Mouse (Mus musculus): ENCODE results near the gene Rara. TPM values are rescaled to one million over a fixed set of nuclear protein-coding genes. Genes with fewer than 3 reads are reported as not detected.
"Not testable (repeated sequence)": the region's sequence is repeated elsewhere in the genome, so short reads cannot be mapped to it uniquely, and the experiment has no call there.

The Rara gene
- total RNA-seq, 2 experiments from 2014 or later: 38.8 to 125 TPM

DNA sequence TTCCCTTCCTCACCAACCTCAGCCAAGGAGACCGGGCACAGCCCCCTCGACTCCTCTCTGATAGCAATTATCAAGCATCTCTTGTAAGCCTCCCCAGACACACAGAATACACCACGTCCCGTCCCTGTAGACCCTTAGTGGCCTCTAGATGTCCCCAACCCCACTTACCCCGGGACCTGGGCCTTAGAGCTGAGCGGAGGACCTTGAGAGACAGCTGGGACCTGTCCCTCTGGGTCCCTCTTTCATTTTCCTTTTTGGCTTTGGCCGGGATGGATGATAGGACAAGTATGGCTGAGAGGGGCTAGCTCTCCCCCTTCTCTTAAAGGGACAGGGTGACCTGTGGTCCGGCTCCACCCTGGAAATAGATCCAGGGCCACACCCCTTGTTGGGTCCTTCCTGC is 55.9 kb downstream of the Rara start:
- ATAC-seq (ENCODE audit: poor library complexity, severe bottlenecking): no peak

DNA sequence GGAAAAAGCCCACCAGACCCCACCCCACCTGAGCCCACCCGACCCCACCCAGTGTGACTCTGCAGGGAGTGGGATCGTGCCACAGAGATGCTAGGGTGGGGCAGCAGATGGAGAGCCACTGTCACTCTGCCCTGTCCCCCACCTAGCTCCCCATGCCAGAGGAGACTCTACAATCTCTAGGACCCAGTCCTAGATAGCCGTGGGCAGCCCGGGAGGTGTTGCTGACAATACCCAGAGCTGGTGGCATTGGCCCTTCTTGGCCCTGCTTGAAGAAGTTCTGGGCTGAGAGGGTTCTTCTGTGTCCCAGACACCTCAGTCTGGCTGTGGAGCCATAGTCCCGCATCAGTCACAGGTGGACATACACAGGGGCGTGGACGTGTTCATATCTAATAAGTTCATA is 57.9 kb downstream of the Rara start:
- ATAC-seq (ENCODE audit: poor library complexity, severe bottlenecking): no peak

- not testable (repeated sequence) for ATAC-seq (ENCODE audit: poor library complexity, severe bottlenecking)
These were observed 60.6 kb downstream of the Rara start for GRCm38 (mm10) chr11:98988260-98988659.

- ATAC-seq (ENCODE audit: poor library complexity, severe bottlenecking): no peak
These were observed 63.2 kb downstream of the Rara start for GRCm38 (mm10) chr11:98990866-98991265.

DNA sequence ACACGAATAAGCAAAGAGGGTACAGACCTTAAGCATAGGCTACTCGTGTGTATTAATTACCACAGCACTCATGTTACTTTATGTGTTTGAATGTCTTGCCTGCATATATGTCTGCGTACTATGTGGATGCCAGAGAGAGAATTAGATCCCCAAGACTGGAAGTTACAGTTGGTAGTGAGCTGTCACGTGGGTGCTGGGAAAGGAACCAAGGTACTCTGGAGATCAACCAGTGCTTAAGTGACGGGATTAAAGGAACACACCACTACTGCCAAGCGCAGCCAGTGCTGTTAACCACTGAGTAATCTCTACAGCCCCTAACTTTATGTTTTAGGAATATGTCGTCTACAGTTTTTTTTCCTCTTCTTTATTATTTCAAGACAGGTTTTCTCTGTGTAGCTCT is 68.4 kb downstream of the Rara start:
- ATAC-seq (ENCODE audit: poor library complexity, severe bottlenecking): no peak

GRCm38 (mm10) chr11:98997659-98998058 is 70.0 kb downstream of the Rara start:
- ATAC-seq (ENCODE audit: poor library complexity, severe bottlenecking): no peak

GRCm38 (mm10) chr11:98998776-98999175 is 71.2 kb downstream of the Rara start:
- no peak for ATAC-seq (ENCODE audit: poor library complexity, severe bottlenecking)

DNA sequence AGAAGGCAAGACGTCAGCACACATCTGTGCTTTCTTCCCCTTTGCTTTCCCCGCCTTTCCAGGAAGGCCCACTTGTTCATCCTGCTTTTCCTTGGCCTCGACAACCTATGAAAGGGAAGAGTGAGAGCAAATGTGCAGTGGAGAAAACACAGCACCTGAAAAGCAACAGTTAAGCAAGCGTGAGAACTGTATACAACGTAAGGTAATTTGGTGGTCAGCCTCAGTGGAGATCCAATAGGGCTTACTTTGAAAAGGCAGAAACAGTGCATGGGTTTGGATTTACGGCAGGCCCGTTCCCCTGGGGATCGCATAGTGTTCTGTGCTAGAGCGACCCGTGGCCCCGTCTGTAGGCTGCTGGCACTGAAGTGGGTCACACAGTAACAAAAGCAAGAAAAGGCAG is 71.6 kb downstream of the Rara start:
- ATAC-seq (ENCODE audit: poor library complexity, severe bottlenecking): no peak

DNA sequence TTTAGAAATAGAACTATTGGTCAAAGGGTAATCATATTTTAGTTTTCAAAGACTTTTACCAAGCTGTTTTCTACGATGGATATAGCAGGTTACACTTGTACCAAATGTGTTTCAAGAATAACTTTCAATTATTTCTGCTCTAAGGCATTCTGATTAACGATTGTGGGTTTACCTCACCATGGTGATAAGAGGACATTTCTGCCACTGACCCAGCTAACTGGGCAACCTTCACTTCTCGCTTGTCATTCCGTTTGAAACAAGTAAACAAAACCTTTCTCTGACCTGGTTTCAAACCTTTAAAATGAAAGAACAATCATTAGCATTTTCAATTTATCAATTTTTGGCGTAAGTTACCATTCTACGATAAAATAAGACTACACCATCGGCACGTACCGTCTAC is 79.2 kb downstream of the Rara start:
- ATAC-seq (ENCODE audit: poor library complexity, severe bottlenecking): no peak

- ATAC-seq (ENCODE audit: poor library complexity, severe bottlenecking): no peak
These were observed 82.5 kb downstream of the Rara start for GRCm38 (mm10) chr11:99010124-99010523.

DNA sequence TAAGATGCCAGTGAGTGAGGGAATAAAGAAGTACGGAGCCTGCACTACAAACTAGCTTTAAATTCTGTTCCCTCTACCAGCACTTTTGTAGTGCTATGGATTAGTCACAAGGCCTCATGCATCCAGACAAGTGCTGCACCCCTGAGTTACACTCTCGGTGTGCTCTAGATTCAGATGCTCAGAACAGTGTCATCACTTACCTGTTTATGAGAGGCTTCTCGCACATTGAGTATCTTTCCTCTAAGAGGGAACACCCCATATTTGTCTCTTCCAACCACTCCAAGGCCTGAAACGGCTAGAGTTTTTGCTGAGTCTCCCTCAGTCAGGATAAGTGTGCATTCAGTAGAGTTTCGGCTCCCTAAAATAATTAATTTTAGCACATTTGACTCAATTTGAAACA is 83.1 kb downstream of the Rara start:
- no peak for ATAC-seq (ENCODE audit: poor library complexity, severe bottlenecking)

GRCm38 (mm10) chr11:99013856-99014255 is 86.2 kb downstream of the Rara start:
- ATAC-seq (ENCODE audit: poor library complexity, severe bottlenecking): no peak

GRCm38 (mm10) chr11:99019844-99020243 is 92.2 kb downstream of the Rara start:
- ATAC-seq (ENCODE audit: poor library complexity, severe bottlenecking): no peak

DNA sequence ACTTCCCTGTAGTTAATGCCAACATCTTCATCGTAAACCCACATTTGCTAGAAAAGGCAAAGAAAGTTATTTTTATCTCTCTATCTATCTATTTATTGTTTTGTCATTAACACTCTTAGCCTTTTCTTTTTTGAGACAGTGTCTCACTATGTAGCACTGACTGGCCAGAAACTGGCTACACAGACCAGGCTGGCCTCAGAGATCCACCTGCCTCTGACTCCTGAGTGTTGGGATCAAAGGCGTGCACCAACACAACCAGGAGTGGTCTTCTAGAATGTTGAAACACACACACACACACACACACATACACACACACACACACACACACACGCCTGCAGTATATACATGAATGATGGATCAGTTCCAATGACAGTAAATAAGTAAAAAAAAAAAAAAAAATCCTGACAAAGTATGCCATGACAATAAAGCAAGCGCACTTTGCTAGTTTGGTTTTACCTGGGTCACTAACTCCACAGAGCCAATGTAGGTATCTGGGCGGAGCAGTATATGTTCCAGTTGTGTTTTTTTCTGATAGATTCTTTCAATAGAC is 94.8 kb downstream of the Rara start:
- ATAC-seq (ENCODE audit: poor library complexity, severe bottlenecking): no peak

DNA sequence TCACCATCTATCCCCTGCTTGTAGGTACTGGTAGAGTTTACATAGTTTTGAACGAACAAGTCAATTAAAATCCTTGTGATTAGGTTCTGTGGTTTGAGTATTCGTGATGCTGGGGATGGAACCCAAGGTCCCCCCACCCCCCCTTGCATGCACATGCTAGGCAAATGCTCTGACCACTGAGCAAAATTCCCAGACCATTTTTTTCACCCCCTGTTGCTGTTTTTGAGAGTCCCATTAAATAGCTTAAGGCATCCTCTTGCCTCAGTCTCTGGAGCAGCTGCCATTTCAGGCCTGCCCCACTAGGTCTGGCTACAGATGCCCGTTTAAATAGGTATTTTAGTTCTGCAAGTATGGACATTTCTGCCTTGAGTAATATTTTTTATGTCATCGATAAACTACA is 95.5 kb downstream of the Rara start:
- no peak for ATAC-seq (ENCODE audit: poor library complexity, severe bottlenecking)

GRCm38 (mm10) chr11:99023500-99024467 is 96.2 kb downstream of the Rara start, which contains the start of gene Top2a:
Gene Top2a (minus strand): TSS chr11:99024189.
- ATAC-seq (ENCODE audit: poor library complexity, severe bottlenecking): peak; percentile 96

Other genes starting within 250 kb of the Rara start
- 21.7 and 22.6 TPM in 2 replicates for gene Psmd3, start 245.3 kb upstream of the Rara start, total RNA-seq (2015)
- gene Psmd3, start 245.3 kb upstream of the Rara start, total RNA-seq (2017): 34.6 and 43.1 TPM in 2 replicates
- not detected in 2 replicates for gene Csf3, start 226.6 kb upstream of the Rara start, total RNA-seq (2015)
- not detected in 2 replicates for gene Csf3, start 226.6 kb upstream of the Rara start, total RNA-seq (2017)
- gene Med24, start 198.4 kb upstream of the Rara start, total RNA-seq (2015): 17.9 and 21.5 TPM in 2 replicates
- gene Med24, start 198.4 kb upstream of the Rara start, total RNA-seq (2017): 22.6 and 31.3 TPM in 2 replicates
- 10.0 and 11.6 TPM in 2 replicates for gene Thra, start 187.2 kb upstream of the Rara start, total RNA-seq (2015)
- gene Thra, start 187.2 kb upstream of the Rara start, total RNA-seq (2017): 8.0 and 9.0 TPM in 2 replicates
- gene Nr1d1, start 152.5 kb upstream of the Rara start, total RNA-seq (2015): 0.11 and 0.25 TPM in 2 replicates
- gene Nr1d1, start 152.5 kb upstream of the Rara start, total RNA-seq (2017): 0.12 and 0.37 TPM in 2 replicates
- gene Msl1, start 132.3 kb upstream of the Rara start, total RNA-seq (2015): 73.7 and 74.9 TPM in 2 replicates
- 111 and 119 TPM in 2 replicates for gene Msl1, start 132.3 kb upstream of the Rara start, total RNA-seq (2017)
- gene Casc3, start 122.9 kb upstream of the Rara start, total RNA-seq (2015): 35.6 and 39.9 TPM in 2 replicates
- gene Casc3, start 122.9 kb upstream of the Rara start, total RNA-seq (2017): 32.1 and 33.2 TPM in 2 replicates
- gene Rapgefl1, start 91.0 kb upstream of the Rara start, total RNA-seq (2015): 0.25 and 0.49 TPM in 2 replicates
- gene Rapgefl1, start 91.0 kb upstream of the Rara start, total RNA-seq (2017): 0.51 TPM in 1 of 2 replicates, not detected in the other
- gene Wipf2, start 64.2 kb upstream of the Rara start, total RNA-seq (2015): 25.9 and 26.6 TPM in 2 replicates
- gene Wipf2, start 64.2 kb upstream of the Rara start, total RNA-seq (2017): 4.9 and 7.0 TPM in 2 replicates
- 26.4 and 31.3 TPM in 2 replicates for gene Cdc6, start 20.0 kb upstream of the Rara start, total RNA-seq (2015)
- gene Cdc6, start 20.0 kb upstream of the Rara start, total RNA-seq (2017): 26.5 and 27.5 TPM in 2 replicates
- gene Gjd3, start 55.2 kb downstream of the Rara start, total RNA-seq (2015): not detected in 2 replicates
- gene Gjd3, start 55.2 kb downstream of the Rara start, total RNA-seq (2017): not detected in 2 replicates
- gene Top2a, start 96.4 kb downstream of the Rara start, total RNA-seq (2015): 299 and 310 TPM in 2 replicates
- 694 and 703 TPM in 2 replicates for gene Top2a, start 96.4 kb downstream of the Rara start, total RNA-seq (2017)
- gene Igfbp4, start 113.4 kb downstream of the Rara start, total RNA-seq (2015): 16.0 and 17.3 TPM in 2 replicates
- 31.3 and 33.3 TPM in 2 replicates for gene Igfbp4, start 113.4 kb downstream of the Rara start, total RNA-seq (2017)
- gene Tns4, start 161.5 kb downstream of the Rara start, total RNA-seq (2015): 7.4 and 8.6 TPM in 2 replicates
- gene Tns4, start 161.5 kb downstream of the Rara start, total RNA-seq (2017): 4.1 and 4.6 TPM in 2 replicates
- gene Ccr7, start 227.3 kb downstream of the Rara start, total RNA-seq (2015): 0.39 and 0.45 TPM in 2 replicates
- gene Ccr7, start 227.3 kb downstream of the Rara start, total RNA-seq (2017): 0.18 TPM in 1 of 2 replicates, not detected in the other